Comparison of ENCODE assay signal across 24 mouse cellular contexts in genomic region chr15:92415323-92415722, GRCm38 (mm10). TPM values are rescaled to one million over a fixed set of nuclear protein-coding genes. Genes with fewer than 3 reads are reported as not detected.
DNase-seq lines count a peak whose midpoint lies in the region; ATAC-seq lines count a peak whose summit lies in the region.
"Had no signal": no experiment of that assay in that cellular context is flagged by ENCODE, and none has a peak within 500 bp of the region (broad histone marks: within the 10 kb centered on the region; RNA-seq: fewer than 3 reads in every experiment).

No protein-coding gene starts in this region.

- no peak for ATAC-seq in heart, embryonic 11.5 days (replicated peaks; ENCODE audit: insufficient number of reproducible peaks, low FRiP score, low TSS enrichment)
- ATAC-seq in midbrain, embryonic 14.5 days (ENCODE audit: low FRiP score, low TSS enrichment): no peak
- no peak for ATAC-seq in midbrain, embryonic 15.5 days (replicated peaks)
- peak; percentile 70 for ATAC-seq in forebrain, embryonic 13.5 days
- ATAC-seq: activated CD4-positive, CD25-positive, alpha-beta regulatory T cell, adult 4 months; hindbrain, postnatal 0 days; intestine, embryonic 15.5 days; liver, embryonic 12.5 days; liver, postnatal 0 days had no signal

- H3K4me3 ChIP-seq in heart, embryonic 11.5 days (ENCODE audit: low read depth, low read length): no peak overlapping the region
- H3K4me3 ChIP-seq in midbrain, embryonic 14.5 days (replicated peaks; ENCODE audit: low read depth, low read length): no peak overlapping the region
- H3K4me3 ChIP-seq in midbrain, embryonic 15.5 days: no peak overlapping the region
- no peak overlapping the region for H3K4me3 ChIP-seq in forebrain, embryonic 13.5 days
- H3K4me3 ChIP-seq: hindbrain, embryonic 12.5 days; intestine, embryonic 15.5 days; liver, embryonic 12.5 days; myocyte; neural tube, embryonic 12.5 days had no signal

- H3K27me3 ChIP-seq in heart, embryonic 11.5 days (ENCODE audit: control insufficient read depth, insufficient read depth, low read length): no peaks in the 10 kb centered on the region
- no peaks in the 10 kb centered on the region for H3K27me3 ChIP-seq in midbrain, embryonic 14.5 days (ENCODE audit: control insufficient read depth, insufficient read depth, low read length)
- no peaks in the 10 kb centered on the region for H3K27me3 ChIP-seq in midbrain, embryonic 15.5 days (replicated peaks)
- H3K27me3 ChIP-seq in forebrain, embryonic 13.5 days: 0 out of 2 replicates have a peak, but pooled peaks cover 3% of the 10 kb centered on the region
- H3K27me3 ChIP-seq: hindbrain, embryonic 12.5 days; intestine, embryonic 15.5 days; liver, embryonic 12.5 days; neural tube, embryonic 12.5 days had no signal

- no peak overlapping the region for H3K4me2 ChIP-seq in heart, embryonic 11.5 days
- no peak overlapping the region for H3K4me2 ChIP-seq in midbrain, embryonic 14.5 days (ENCODE audit: low read length)
- no peak overlapping the region for H3K4me2 ChIP-seq in midbrain, embryonic 15.5 days
- H3K4me2 ChIP-seq in forebrain, embryonic 13.5 days: no peak overlapping the region
- H3K4me2 ChIP-seq: hindbrain, embryonic 12.5 days; intestine, embryonic 15.5 days; liver, embryonic 12.5 days; neural tube, embryonic 12.5 days had no signal

- H3K36me3 ChIP-seq in heart, embryonic 11.5 days (ENCODE audit: control insufficient read depth, insufficient read depth, low read length): no peaks in the 10 kb centered on the region
- H3K36me3 ChIP-seq in midbrain, embryonic 14.5 days (ENCODE audit: control insufficient read depth, insufficient read depth, low read length): no peaks in the 10 kb centered on the region
- no peaks in the 10 kb centered on the region for H3K36me3 ChIP-seq in midbrain, embryonic 15.5 days (replicated peaks)
- no peaks in the 10 kb centered on the region for H3K36me3 ChIP-seq in forebrain, embryonic 13.5 days (ENCODE audit: poor library complexity, severe bottlenecking)
- H3K36me3 ChIP-seq: hindbrain, embryonic 12.5 days; intestine, embryonic 15.5 days; liver, embryonic 12.5 days; neural tube, embryonic 12.5 days had no signal

- no peaks in the 10 kb centered on the region for H3K9me3 ChIP-seq in heart, embryonic 11.5 days (replicated peaks; ENCODE audit: control insufficient read depth, low read length)
- H3K9me3 ChIP-seq in midbrain, embryonic 14.5 days (ENCODE audit: control insufficient read depth, low read length): no peaks in the 10 kb centered on the region
- H3K9me3 ChIP-seq in midbrain, embryonic 15.5 days: no peaks in the 10 kb centered on the region
- no peaks in the 10 kb centered on the region for H3K9me3 ChIP-seq in forebrain, embryonic 13.5 days (replicated peaks)
- H3K9me3 ChIP-seq: hindbrain, embryonic 12.5 days; intestine, embryonic 15.5 days; liver, embryonic 12.5 days; neural tube, embryonic 12.5 days had no signal

- no peak overlapping the region for H3K27ac ChIP-seq in heart, embryonic 11.5 days (ENCODE audit: low read depth, low read length)
- no peak overlapping the region for H3K27ac ChIP-seq in midbrain, embryonic 14.5 days (replicated peaks; ENCODE audit: low read depth, low read length)
- H3K27ac ChIP-seq in midbrain, embryonic 15.5 days: no peak overlapping the region
- no peak overlapping the region for H3K27ac ChIP-seq in forebrain, embryonic 13.5 days
- H3K27ac ChIP-seq: hindbrain, embryonic 12.5 days; hindbrain, postnatal 0 days; intestine, embryonic 15.5 days; liver, embryonic 12.5 days; neural tube, embryonic 12.5 days had no signal

- H3K4me1 ChIP-seq in heart, embryonic 11.5 days (ENCODE audit: control insufficient read depth, insufficient read depth, low read length): no peaks in the 10 kb centered on the region
- 0 out of 2 replicates have a peak, but pooled peaks cover 7% of the 10 kb centered on the region for H3K4me1 ChIP-seq in midbrain, embryonic 14.5 days (ENCODE audit: control insufficient read depth, insufficient read depth, low read length)
- H3K4me1 ChIP-seq in midbrain, embryonic 15.5 days: peaks cover 6% of the 10 kb centered on the region; the same call in 1 of the 2 replicates
- peaks cover 33% of the 10 kb centered on the region for H3K4me1 ChIP-seq in forebrain, embryonic 13.5 days
- H3K4me1 ChIP-seq: intestine, embryonic 15.5 days; liver, embryonic 12.5 days had no signal

- 28% methylated on average over 4 of the region's 4 CpGs for WGBS in heart, embryonic 11.5 days (ENCODE audit: insufficient replicate concordance)
- 11% methylated on average over 4 of the region's 4 CpGs for WGBS in midbrain, embryonic 14.5 days
- WGBS in midbrain, embryonic 15.5 days: 9% methylated on average over 4 of the region's 4 CpGs
- WGBS in forebrain, embryonic 13.5 days: 6% methylated on average over 4 of the region's 4 CpGs

- DNase-seq in heart, adult 11 months: peak; percentile 9
- DNase-seq in midbrain, embryonic 14.5 days: peak; percentile 27
- no peak for DNase-seq in left cerebral cortex, adult 9 months (ENCODE audit: low spot score in 2 of 2)
- DNase-seq in gastrocnemius, adult 18-20 months (ENCODE audit: low spot score): no peak
- DNase-seq: adrenal gland, adult 2 months; cerebellum, adult 8-10 months; cerebellum, postnatal 25 days; heart, postnatal 14 days; kidney, adult 2 months; kidney, postnatal 36 days; liver, postnatal 0 days; lung, postnatal 36 days; right cerebral cortex, postnatal 14 days had no signal

- no peak overlapping the region for H3K9ac ChIP-seq in heart, embryonic 11.5 days (ENCODE audit: low read depth, low read length)
- no peak overlapping the region for H3K9ac ChIP-seq in midbrain, embryonic 14.5 days (replicated peaks; ENCODE audit: low read length)
- H3K9ac ChIP-seq in midbrain, embryonic 15.5 days: no peak overlapping the region
- no peak overlapping the region for H3K9ac ChIP-seq in forebrain, embryonic 13.5 days
- H3K9ac ChIP-seq: hindbrain, embryonic 12.5 days; intestine, embryonic 15.5 days; liver, embryonic 12.5 days; liver, postnatal 0 days; neural tube, embryonic 12.5 days had no signal

RNA-seq across cellular contexts. Expression of gene Pdzrn4, which starts 18.6 kb away (rescaled TPM):
- polyA plus RNA-seq in heart, embryonic 11.5 days (2014; fragmentation: Nextera tagmentation; extraction: Ambion mirVana): 0.64 and 0.68 TPM in 2 replicates
- polyA plus RNA-seq in midbrain, embryonic 14.5 days (2014; fragmentation: Nextera tagmentation; extraction: Ambion mirVana): 21.2 and 25.2 TPM in 2 replicates
- polyA plus RNA-seq in midbrain, embryonic 15.5 days (2015; fragmentation: Nextera tagmentation; extraction: Ambion mirVana): 35.1 and 35.5 TPM in 2 replicates
- 10.3 and 10.5 TPM in 2 replicates for polyA plus RNA-seq in forebrain, embryonic 13.5 days (2015; fragmentation: Nextera tagmentation; extraction: Ambion mirVana)
- total RNA-seq in gastrocnemius, adult 18-20 months (2021): 1 to 10 TPM in 1 of 2 experiments, under 1 TPM in 1; 0.41 to 1.1 TPM
- total RNA-seq: adrenal gland, adult 2 months; megakaryocyte, adult 5-6 weeks had no signal
- polyA plus RNA-seq: liver, postnatal 0 days had no signal

Comparison
In these comparisons a context has a peak if more than half of its experiments do, and no peak if none do; other contexts are left out.
1. DNase-seq: peak in heart, adult 11 months (single experiment) and midbrain, embryonic 14.5 days (single experiment); none in left cerebral cortex, adult 9 months (0 of 2) and gastrocnemius, adult 18-20 months (single experiment).